Mouse (Mus musculus): ENCODE results near the gene Cog8. TPM values are rescaled to one million over a fixed set of nuclear protein-coding genes. Genes with fewer than 3 reads are reported as not detected.
"Not testable (repeated sequence)": the region's sequence is repeated elsewhere in the genome, so short reads cannot be mapped to it uniquely, and the experiment has no call there.

Gene Cog8
- polyA plus RNA-seq, 1 experiment from 2014 or later = 42.7 TPM

GRCm38 (mm10) chr8:107007795-107008194 is 48.7 kb downstream of the Cog8 start:
- WGBS = 90% methylated on average over 3 of the region's 3 CpGs
- no peaks in the 10 kb centered on the region for H3K9me3 ChIP-seq (ENCODE audit: control insufficient read depth, low read length)
- no peaks in the 10 kb centered on the region for H3K27me3 ChIP-seq (ENCODE audit: control insufficient read depth, insufficient read depth, low read length)
- DNase-seq (ENCODE audit: low spot score) (no peak), ATAC-seq (ENCODE audit: insufficient number of reproducible peaks, low FRiP score, low TSS enrichment, low read depth) (no peak)
- no peak overlapping the region for H3K27ac ChIP-seq (replicated peaks; ENCODE audit: low read depth, low read length)
- H3K4me1 ChIP-seq (ENCODE audit: control insufficient read depth, insufficient read depth, low read length) = no peaks in the 10 kb centered on the region
- H3K4me2 ChIP-seq (ENCODE audit: low read depth, severe bottlenecking) = no peak overlapping the region
- H3K4me3 ChIP-seq (ENCODE audit: low read depth, low read length) = no peak overlapping the region
- no peak overlapping the region for H3K9ac ChIP-seq (ENCODE audit: low read length)
- peaks cover 2% of the 10 kb centered on the region; the same call in 1 of the 2 replicates for H3K36me3 ChIP-seq (ENCODE audit: control insufficient read depth, insufficient read depth, low read length)

- Histone ChIP-seq H3K4me3 (ENCODE audit: low read depth, low read length) (no peak overlapping the region), H3K36me3 (ENCODE audit: control insufficient read depth, insufficient read depth, low read length) (no peaks in the 10 kb centered on the region), H3K27me3 (ENCODE audit: control insufficient read depth, insufficient read depth, low read length) (no peaks in the 10 kb centered on the region), H3K4me1 (ENCODE audit: control insufficient read depth, insufficient read depth, low read length) (no peaks in the 10 kb centered on the region), H3K27ac (replicated peaks; ENCODE audit: low read depth, low read length) (no peak overlapping the region), H3K4me2 (ENCODE audit: low read depth, severe bottlenecking) (no peak overlapping the region), H3K9me3 (ENCODE audit: control insufficient read depth, low read length) (no peaks in the 10 kb centered on the region), H3K9ac (ENCODE audit: low read length) (no peak overlapping the region)
- no peak for ATAC-seq (ENCODE audit: insufficient number of reproducible peaks, low FRiP score, low TSS enrichment, low read depth)
- DNase-seq (ENCODE audit: low spot score) = peak; percentile 92
- WGBS = 52% methylated on average over 5 of the region's 5 CpGs
Observed at GRCm38 (mm10) chr8:107002532-107002931, 54.0 kb downstream of the Cog8 start.

GRCm38 (mm10) chr8:106999068-106999467 is 57.4 kb downstream of the Cog8 start:
- H3K36me3 ChIP-seq (ENCODE audit: control insufficient read depth, insufficient read depth, low read length) = no peaks in the 10 kb centered on the region; the same call in 1 of the 2 replicates
- H3K27ac ChIP-seq (replicated peaks; ENCODE audit: low read depth, low read length) = no peak overlapping the region
- WGBS = 79% methylated on average over 1 of the region's 1 CpGs
- no peak overlapping the region for H3K4me2 ChIP-seq (ENCODE audit: low read depth, severe bottlenecking)
- no peaks in the 10 kb centered on the region for H3K9me3 ChIP-seq (ENCODE audit: control insufficient read depth, low read length)
- H3K4me3 ChIP-seq (ENCODE audit: low read depth, low read length) = no peak overlapping the region
- ATAC-seq (ENCODE audit: insufficient number of reproducible peaks, low FRiP score, low TSS enrichment, low read depth) (no peak), DNase-seq (ENCODE audit: low spot score) (no peak)
- H3K27me3 ChIP-seq (ENCODE audit: control insufficient read depth, insufficient read depth, low read length) = no peaks in the 10 kb centered on the region
- H3K9ac ChIP-seq (ENCODE audit: low read length) = no peak overlapping the region
- H3K4me1 ChIP-seq (ENCODE audit: control insufficient read depth, insufficient read depth, low read length) = no peaks in the 10 kb centered on the region

- Histone ChIP-seq H3K27ac (replicated peaks; ENCODE audit: low read depth, low read length) (no peak overlapping the region), H3K4me2 (ENCODE audit: low read depth, severe bottlenecking) (no peak overlapping the region), H3K27me3 (ENCODE audit: control insufficient read depth, insufficient read depth, low read length) (no peaks in the 10 kb centered on the region), H3K4me3 (ENCODE audit: low read depth, low read length) (no peak overlapping the region), H3K36me3 (ENCODE audit: control insufficient read depth, insufficient read depth, low read length) (peaks cover 4% of the 10 kb centered on the region), H3K9ac (ENCODE audit: low read length) (no peak overlapping the region), H3K4me1 (ENCODE audit: control insufficient read depth, insufficient read depth, low read length) (no peaks in the 10 kb centered on the region), H3K9me3 (ENCODE audit: control insufficient read depth, low read length) (no peaks in the 10 kb centered on the region)
- no peak for DNase-seq (ENCODE audit: low spot score)
- ATAC-seq (ENCODE audit: insufficient number of reproducible peaks, low FRiP score, low TSS enrichment, low read depth) = no peak
- 88% methylated on average over 4 of the region's 4 CpGs for WGBS
Observed at GRCm38 (mm10) chr8:106997416-106997815, 59.1 kb downstream of the Cog8 start.

GRCm38 (mm10) chr8:106996339-106996738 is 60.1 kb downstream of the Cog8 start:
- H3K4me3 ChIP-seq (ENCODE audit: low read depth, low read length); ATAC-seq (ENCODE audit: insufficient number of reproducible peaks, low FRiP score, low TSS enrichment, low read depth); H3K4me2 ChIP-seq (ENCODE audit: low read depth, severe bottlenecking); H3K9ac ChIP-seq (ENCODE audit: low read length); H3K9me3 ChIP-seq (ENCODE audit: control insufficient read depth, low read length); H3K36me3 ChIP-seq (ENCODE audit: control insufficient read depth, insufficient read depth, low read length); H3K4me1 ChIP-seq (ENCODE audit: control insufficient read depth, insufficient read depth, low read length); DNase-seq (ENCODE audit: low spot score); H3K27ac ChIP-seq (replicated peaks; ENCODE audit: low read depth, low read length); H3K27me3 ChIP-seq (ENCODE audit: control insufficient read depth, insufficient read depth, low read length): not testable (repeated sequence)
- WGBS = 88% methylated on average over 4 of the region's 4 CpGs

Small RNAs within 50 kb of the gene (microRNA-seq; reads per million reads assigned to microRNA genes)
- 2.7 reads per million for gene Mir7075

Other genes with a start within 250 kb of the Cog8 start
- gene Has3, start 186.4 kb downstream of the Cog8 start, polyA plus RNA-seq (2014; fragmentation: Nextera tagmentation; extraction: Ambion mirVana) = 0.24 and 0.40 TPM in 2 replicates
- gene Utp4, start 163.1 kb downstream of the Cog8 start, polyA plus RNA-seq (2014; fragmentation: Nextera tagmentation; extraction: Ambion mirVana) = 82.6 and 89.6 TPM in 2 replicates
- gene Sntb2, start 120.9 kb downstream of the Cog8 start, polyA plus RNA-seq (2014; fragmentation: Nextera tagmentation; extraction: Ambion mirVana) = 10.7 and 12.9 TPM in 2 replicates
- 71.4 and 73.1 TPM in 2 replicates for gene Vps4a, start 25.5 kb downstream of the Cog8 start, polyA plus RNA-seq (2014; fragmentation: Nextera tagmentation; extraction: Ambion mirVana)
- gene Pdf, start 8.1 kb downstream of the Cog8 start, polyA plus RNA-seq (2014; fragmentation: Nextera tagmentation; extraction: Ambion mirVana) = 53.7 and 54.2 TPM in 2 replicates
- gene Nip7, start 188 bp upstream of the Cog8 start, polyA plus RNA-seq (2014; fragmentation: Nextera tagmentation; extraction: Ambion mirVana) = 119 and 126 TPM in 2 replicates
- not detected in 2 replicates for gene Tmed6, start 9.0 kb upstream of the Cog8 start, polyA plus RNA-seq (2014; fragmentation: Nextera tagmentation; extraction: Ambion mirVana)
- gene Terf2, start 39.9 kb upstream of the Cog8 start, polyA plus RNA-seq (2014; fragmentation: Nextera tagmentation; extraction: Ambion mirVana) = 16.5 and 18.8 TPM in 2 replicates
- gene Cyb5b, start 94.0 kb upstream of the Cog8 start, polyA plus RNA-seq (2014; fragmentation: Nextera tagmentation; extraction: Ambion mirVana) = 116 and 128 TPM in 2 replicates
- gene Nfat5, start 236.8 kb upstream of the Cog8 start, polyA plus RNA-seq (2014; fragmentation: Nextera tagmentation; extraction: Ambion mirVana) = 13.0 and 15.3 TPM in 2 replicates